Mouse (Mus musculus): Measurements from ENCODE around the gene Efcab8.

DNA sequence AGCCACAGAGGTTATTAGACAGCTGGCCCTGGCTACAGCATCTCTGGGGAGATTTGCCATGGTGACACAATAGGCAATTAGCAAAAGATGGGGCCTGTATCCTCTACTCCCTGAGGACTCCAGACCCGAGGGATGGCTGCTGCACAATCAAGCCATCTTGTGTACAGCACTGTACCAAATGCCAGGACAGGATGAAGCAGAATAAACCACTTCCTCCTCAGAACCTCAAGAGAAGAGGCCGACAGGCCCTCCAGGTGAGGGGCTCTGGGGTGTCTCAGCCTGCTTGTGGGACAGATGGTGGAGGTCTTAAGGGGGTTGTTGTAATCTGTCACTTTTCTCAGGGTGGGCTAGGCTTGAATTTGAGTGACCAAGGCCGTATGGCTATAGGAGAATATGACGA lies 45.7 kb upstream of the Efcab8 start:
- no peak for TF ChIP-seq ETS1 (conservative IDR thresholded peaks at IDR 0.05; ENCODE audit: low read depth, low read length)
- TF ChIP-seq ELF1 (IDR thresholded peaks at IDR 0.05; ENCODE audit: low read depth, low read length): no peak
- no peak for TF ChIP-seq EP300 (IDR thresholded peaks at IDR 0.05; ENCODE audit: low read length)
- no peak for TF ChIP-seq CTCF (conservative IDR thresholded peaks at IDR 0.05 in 1 of 2, IDR thresholded peaks at IDR 0.05 in 1 of 2; ENCODE audit: low read depth in 2 of 2, low read length in 2 of 2)
- TF ChIP-seq CHD1 (IDR thresholded peaks at IDR 0.05; ENCODE audit: low read depth, low read length): no peak
- no peak for TF ChIP-seq POLR2A (IDR thresholded peaks at IDR 0.05; ENCODE audit: low read depth, low read length)
- TF ChIP-seq ZNF384 (IDR thresholded peaks at IDR 0.05; ENCODE audit: low read depth, low read length): no peak
- no peak for TF ChIP-seq MYC (IDR thresholded peaks at IDR 0.05; ENCODE audit: low read depth, low read length)
- no peak for TF ChIP-seq MAFK (IDR thresholded peaks at IDR 0.05; ENCODE audit: insufficient replicate concordance, low read length)
- no peak for TF ChIP-seq MXI1 (IDR thresholded peaks at IDR 0.05; ENCODE audit: low read depth, low read length)
- no peak for TF ChIP-seq POLR2AphosphoS2 (IDR thresholded peaks at IDR 0.05; ENCODE audit: low read depth, low read length)
- no peak for TF ChIP-seq KAT2A (IDR thresholded peaks at IDR 0.05; ENCODE audit: insufficient replicate concordance, low read length)
- no peak for TF ChIP-seq PAX5 (IDR thresholded peaks at IDR 0.05; ENCODE audit: low read length)

All from CH12.LX (cell line).